9 mouse cellular contexts compared by ENCODE assay signal in genomic region chr5:123947041-123947761, GRCm38 (mm10). TPM values are rescaled to one million over a fixed set of nuclear protein-coding genes. Genes with fewer than 3 reads are reported as not detected.
DNase-seq lines count a peak whose midpoint lies in the region; ATAC-seq and TF ChIP-seq lines count a peak whose summit lies in the region.
"Had no signal": no experiment of that assay in that cellular context is flagged by ENCODE, and none has a peak within 500 bp of the region (broad histone marks: within the 10 kb centered on the region; RNA-seq: fewer than 3 reads in every experiment).

No protein-coding gene starts in this region.

- DNase-seq in forebrain, postnatal 0 days, result peak; percentile 85
- no peak for DNase-seq in forebrain, embryonic 11.5 days (ENCODE audit: low spot score)
- DNase-seq in midbrain, embryonic 10.5 days (ENCODE audit: low spot score), result peak; percentile 14
- peak; percentile 16 to 28 for DNase-seq in cerebellum, postnatal 25 days
- peak; percentile 65 for DNase-seq in lung, postnatal 10 days
- no peak for DNase-seq in spleen, adult 12 weeks (ENCODE audit: low spot score)
- no peak for DNase-seq in layer of hippocampus, postnatal 25 days (ENCODE audit: extremely low spot score in 1 of 2, low spot score in 1 of 2)

- WGBS in forebrain, postnatal 0 days, result 50% methylated on average over 7 of the region's 7 CpGs
- WGBS in forebrain, embryonic 11.5 days, result 57% methylated on average over 7 of the region's 7 CpGs
- WGBS in midbrain, embryonic 10.5 days, result 57% methylated on average over 7 of the region's 7 CpGs
- WGBS in midbrain, embryonic 13.5 days, result 59% methylated on average over 7 of the region's 7 CpGs

- no peak overlapping the region for H3K9ac ChIP-seq in forebrain, postnatal 0 days
- H3K9ac ChIP-seq in forebrain, embryonic 11.5 days (ENCODE audit: low read length), result no peak overlapping the region
- no peak overlapping the region for H3K9ac ChIP-seq in midbrain, embryonic 13.5 days (replicated peaks)

- peak; percentile 40; the same call in 1 of the 2 replicates for ATAC-seq in forebrain, postnatal 0 days
- no peak for ATAC-seq in forebrain, embryonic 11.5 days (replicated peaks; ENCODE audit: low FRiP score)
- ATAC-seq in midbrain, embryonic 13.5 days, result no peak

- no peak overlapping the region for H3K4me3 ChIP-seq in forebrain, postnatal 0 days (ENCODE audit: low read depth, low read length)
- no peak overlapping the region for H3K4me3 ChIP-seq in forebrain, embryonic 11.5 days (ENCODE audit: low read depth, low read length)
- no peak overlapping the region for H3K4me3 ChIP-seq in midbrain, embryonic 10.5 days
- H3K4me3 ChIP-seq in midbrain, embryonic 13.5 days (replicated peaks), result no peak overlapping the region

- H3K9me3 ChIP-seq in forebrain, postnatal 0 days (ENCODE audit: low read length), result no peaks in the 10 kb centered on the region
- no peaks in the 10 kb centered on the region for H3K9me3 ChIP-seq in forebrain, embryonic 11.5 days (ENCODE audit: control insufficient read depth, low read length)
- no peaks in the 10 kb centered on the region for H3K9me3 ChIP-seq in midbrain, embryonic 10.5 days (replicated peaks)
- H3K9me3 ChIP-seq in midbrain, embryonic 13.5 days, result no peaks in the 10 kb centered on the region

- no peaks in the 10 kb centered on the region for H3K36me3 ChIP-seq in forebrain, postnatal 0 days (ENCODE audit: insufficient read depth)
- no peaks in the 10 kb centered on the region for H3K36me3 ChIP-seq in forebrain, embryonic 11.5 days (ENCODE audit: control insufficient read depth, insufficient read depth, low read length)
- no peaks in the 10 kb centered on the region for H3K36me3 ChIP-seq in midbrain, embryonic 10.5 days
- no peaks in the 10 kb centered on the region for H3K36me3 ChIP-seq in midbrain, embryonic 13.5 days

- H3K27me3 ChIP-seq in forebrain, postnatal 0 days (ENCODE audit: insufficient read depth, low read length), result no peaks in the 10 kb centered on the region
- H3K27me3 ChIP-seq in forebrain, embryonic 11.5 days (ENCODE audit: control insufficient read depth, insufficient read depth, low read length), result no peaks in the 10 kb centered on the region
- no peaks in the 10 kb centered on the region for H3K27me3 ChIP-seq in midbrain, embryonic 10.5 days (ENCODE audit: low read depth, poor library complexity, severe bottlenecking)
- no peaks in the 10 kb centered on the region for H3K27me3 ChIP-seq in midbrain, embryonic 13.5 days

- peak; percentile 80 for TF ChIP-seq CTCF in forebrain, postnatal 0 days (IDR thresholded peaks at IDR 0.05; ENCODE audit: low read depth)

- H3K4me1 ChIP-seq in forebrain, postnatal 0 days (ENCODE audit: insufficient read depth), result no peaks in the 10 kb centered on the region
- H3K4me1 ChIP-seq in forebrain, embryonic 11.5 days (replicated peaks; ENCODE audit: control insufficient read depth, insufficient read depth, low read length), result no peaks in the 10 kb centered on the region
- H3K4me1 ChIP-seq in midbrain, embryonic 10.5 days, result no peaks in the 10 kb centered on the region
- H3K4me1 ChIP-seq in midbrain, embryonic 13.5 days (replicated peaks), result no peaks in the 10 kb centered on the region

- H3K4me2 ChIP-seq in forebrain, postnatal 0 days (ENCODE audit: low read depth), result no peak overlapping the region
- H3K4me2 ChIP-seq in forebrain, embryonic 11.5 days (ENCODE audit: low read depth, low read length, severe bottlenecking), result no peak overlapping the region
- H3K4me2 ChIP-seq in midbrain, embryonic 13.5 days (replicated peaks), result no peak overlapping the region

- H3K27ac ChIP-seq in forebrain, postnatal 0 days (ENCODE audit: low read depth, low read length), result no peak overlapping the region
- H3K27ac ChIP-seq in forebrain, embryonic 11.5 days (ENCODE audit: low read depth, low read length), result no peak overlapping the region
- no peak overlapping the region for H3K27ac ChIP-seq in midbrain, embryonic 10.5 days (replicated peaks)
- H3K27ac ChIP-seq in midbrain, embryonic 13.5 days, result no peak overlapping the region

RNA-seq across cellular contexts. Expression of gene Ccdc62, which starts 16.7 kb away (rescaled TPM):
- 3.6 and 3.7 TPM in 2 replicates for total RNA-seq in forebrain, postnatal 0 days (2014; rRNA removed)
- 3.3 and 3.7 TPM in 2 replicates for polyA plus RNA-seq in forebrain, postnatal 0 days (2015; fragmentation: Nextera tagmentation; extraction: Ambion mirVana)
- 3.9 and 6.7 TPM in 2 replicates for polyA plus RNA-seq in forebrain, embryonic 11.5 days (2014; fragmentation: Nextera tagmentation; extraction: Ambion mirVana)
- polyA plus RNA-seq in midbrain, embryonic 10.5 days (2016; fragmentation: Nextera tagmentation; extraction: Ambion mirVana), result 4.7 and 5.7 TPM in 2 replicates
- polyA plus RNA-seq in midbrain, embryonic 13.5 days (2015; fragmentation: Nextera tagmentation; extraction: Ambion mirVana), result 5.1 and 8.0 TPM in 2 replicates
- total RNA-seq in layer of hippocampus, postnatal 25 days (2021), result 1 to 10 TPM; 3.5 to 4.3 TPM

RNA-seq across cellular contexts. Expression of gene Gm43518, which starts 20.0 kb away (rescaled TPM):
- total RNA-seq in forebrain, postnatal 0 days (2014; rRNA removed), result 0.38 and 0.57 TPM in 2 replicates
- 0.30 and 1.2 TPM in 2 replicates for polyA plus RNA-seq in forebrain, postnatal 0 days (2015; fragmentation: Nextera tagmentation; extraction: Ambion mirVana)
- 1.3 and 1.6 TPM in 2 replicates for polyA plus RNA-seq in forebrain, embryonic 11.5 days (2014; fragmentation: Nextera tagmentation; extraction: Ambion mirVana)
- polyA plus RNA-seq in midbrain, embryonic 10.5 days (2016; fragmentation: Nextera tagmentation; extraction: Ambion mirVana), result 1.9 and 3.4 TPM in 2 replicates
- polyA plus RNA-seq in midbrain, embryonic 13.5 days (2015; fragmentation: Nextera tagmentation; extraction: Ambion mirVana), result 3.3 and 4.3 TPM in 2 replicates
- 1 to 10 TPM in 1 of 2 experiments, under 1 TPM in 1; 0.54 to 1.4 TPM for total RNA-seq in layer of hippocampus, postnatal 25 days (2021)
- polyA plus RNA-seq: neural tube, embryonic 11.5 days had no signal

RNA-seq across cellular contexts. Expression of gene Hip1r, which starts 26.2 kb away (rescaled TPM):
- 52.2 and 55.0 TPM in 2 replicates for total RNA-seq in forebrain, postnatal 0 days (2014; rRNA removed)
- 22.2 and 29.8 TPM in 2 replicates for polyA plus RNA-seq in forebrain, postnatal 0 days (2015; fragmentation: Nextera tagmentation; extraction: Ambion mirVana)
- 7.3 and 8.6 TPM in 2 replicates for polyA plus RNA-seq in forebrain, embryonic 11.5 days (2014; fragmentation: Nextera tagmentation; extraction: Ambion mirVana)
- 6.6 and 9.2 TPM in 2 replicates for polyA plus RNA-seq in midbrain, embryonic 10.5 days (2016; fragmentation: Nextera tagmentation; extraction: Ambion mirVana)
- polyA plus RNA-seq in midbrain, embryonic 13.5 days (2015; fragmentation: Nextera tagmentation; extraction: Ambion mirVana), result 19.0 and 20.1 TPM in 2 replicates
- 10 to 100 TPM; 48.8 to 51.3 TPM for total RNA-seq in layer of hippocampus, postnatal 25 days (2021)

RNA-seq across cellular contexts. Expression of gene Denr, which starts 40.2 kb away (rescaled TPM):
- 25.2 and 25.3 TPM in 2 replicates for total RNA-seq in forebrain, postnatal 0 days (2014; rRNA removed)
- polyA plus RNA-seq in forebrain, postnatal 0 days (2015; fragmentation: Nextera tagmentation; extraction: Ambion mirVana), result 128 and 130 TPM in 2 replicates
- polyA plus RNA-seq in forebrain, embryonic 11.5 days (2014; fragmentation: Nextera tagmentation; extraction: Ambion mirVana), result 151 and 166 TPM in 2 replicates
- 159 and 186 TPM in 2 replicates for polyA plus RNA-seq in midbrain, embryonic 10.5 days (2016; fragmentation: Nextera tagmentation; extraction: Ambion mirVana)
- 145 and 162 TPM in 2 replicates for polyA plus RNA-seq in midbrain, embryonic 13.5 days (2015; fragmentation: Nextera tagmentation; extraction: Ambion mirVana)
- total RNA-seq in layer of hippocampus, postnatal 25 days (2021), result 10 to 100 TPM; 60.5 to 62.0 TPM

Comparison
In these comparisons a context has a peak if more than half of its experiments do, and no peak if none do; other contexts are left out.
1. DNase-seq: peak in forebrain, postnatal 0 days (single experiment), midbrain, embryonic 10.5 days (single experiment), cerebellum, postnatal 25 days (2 of 2) and lung, postnatal 10 days (single experiment); none in forebrain, embryonic 11.5 days (single experiment), spleen, adult 12 weeks (single experiment) and layer of hippocampus, postnatal 25 days (0 of 2).